Mouse (Mus musculus): Measurements from ENCODE around the gene Rtel1.

DNA sequence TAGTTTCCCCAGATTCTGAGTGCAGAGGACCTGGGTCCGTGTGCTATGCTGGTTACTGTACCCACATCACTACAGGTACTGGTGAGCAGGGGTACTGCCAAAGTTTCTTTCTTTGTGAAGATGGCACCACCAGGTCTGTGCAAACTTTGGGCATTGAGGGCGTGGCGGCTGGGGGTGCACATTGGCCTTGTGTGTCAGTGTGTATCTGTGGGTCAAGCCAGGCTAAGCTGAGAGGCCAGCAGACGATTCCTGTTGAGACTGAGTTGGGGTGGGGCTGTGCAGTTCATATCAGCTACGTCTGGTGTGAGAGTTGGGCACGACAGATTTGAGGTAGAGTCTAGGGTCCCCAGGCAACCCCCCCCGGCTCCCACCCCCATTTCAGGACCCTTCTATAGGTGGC, 64.9 kb downstream of the Rtel1 start:
- TF ChIP-seq POLR2A (IDR thresholded peaks at IDR 0.05; ENCODE audit: low read depth, low read length) (no peak), CTCF (IDR thresholded peaks at IDR 0.05; ENCODE audit: borderline replicate concordance, insufficient read depth, low read length) (no peak)
